Mouse (Mus musculus) G1E (cell line): ENCODE data around the gene Gm6525. TPM values are rescaled to one million over a fixed set of nuclear protein-coding genes. Genes with fewer than 3 reads are reported as not detected.

ENCODE experiments used
- ATAC-seq: 2 replicates; pipeline ENCODE4 v1.8.0; 2016; ENCODE audit warnings: mild to moderate bottlenecking; ENCODE audit not compliant: insufficient number of reproducible peaks, poor library complexity, low FRiP score, severe bottlenecking; ENCODE audit errors: extremely low read depth
- DNase-seq: peaks from one replicate; pipeline ENCODE4 v3.0.0; 2012; ENCODE audit warnings: low spot score
- H3K27me3 ChIP-seq: 2 replicates; pipeline ENCODE4 v1.6.1; 2012; ENCODE audit warnings: mild to moderate bottlenecking, low read length, inconsistent platforms; ENCODE audit not compliant: insufficient read depth
- H3K36me3 ChIP-seq: replicated peaks from 2 replicates; pipeline ENCODE3; 2012; ENCODE audit warnings: mild to moderate bottlenecking, inconsistent platforms
- H3K4me1 ChIP-seq: 2 replicates; pipeline ENCODE4 v1.6.1; 2012; ENCODE audit warnings: low read depth, low read length, inconsistent platforms, mixed read lengths; ENCODE audit not compliant: insufficient read depth
- H3K4me3 ChIP-seq: 2 replicates; pipeline ENCODE4 v1.5.1; 2012; ENCODE audit warnings: low read depth, mild to moderate bottlenecking, inconsistent platforms, low read length, moderate library complexity, mixed read lengths
- H3K9me3 ChIP-seq: replicated peaks from 2 replicates; pipeline ENCODE4 v1.6.1; 2012; ENCODE audit warnings: inconsistent platforms
- CTCF ChIP-seq: IDR thresholded peaks from 2 replicates; pipeline ENCODE4 v1.5.1; 2012; ENCODE audit warnings: low read depth, low read length, inconsistent platforms, mixed read lengths
- GATA1 ChIP-seq: IDR thresholded peaks from 2 replicates; pipeline ENCODE4 v1.6.1; 2012; ENCODE audit warnings: borderline replicate concordance, low read length, inconsistent platforms, mixed read lengths
- GATA2 ChIP-seq: IDR thresholded peaks from 2 replicates; pipeline ENCODE4 v1.6.1; 2012; ENCODE audit warnings: low read depth, low read length, inconsistent platforms, borderline replicate concordance
- POLR2AphosphoS5 ChIP-seq: IDR thresholded peaks from 2 replicates; pipeline ENCODE4 v1.6.1; 2012; ENCODE audit warnings: low read depth, low read length, inconsistent platforms; ENCODE audit not compliant: insufficient replicate concordance
- TAL1 ChIP-seq: conservative IDR thresholded peaks from 2 replicates; pipeline ENCODE4 v1.6.1; 2012; ENCODE audit warnings: low read depth, low read length, inconsistent platforms, mixed read lengths
- polyA plus RNA-seq: library from polyadenylated mRNA; stranded (reverse); fragments of >175 nt; gene quantifications from 2 replicates; pipeline ENCODE4 v1.2.3, GENCODE M21; 2012
- total RNA-seq, 2 experiments: library from RNA; stranded (forward) in 1 of 2; stranded (reverse) in 1 of 2; fragments of 200-1000 nt in 1 of 2; fragments of >200 nt in 1 of 2; fragmentation: Nextera tagmentation in 1 of 2; gene quantifications; 2 replicates each; pipeline ENCODE4 v1.2.3; 2014 to 2017

Gene Gm6525
- total and polyA plus RNA-seq, 3 experiments = 0.60 TPM; not detected in 2

GRCm38 (mm10) chr3:84193881-84194280 is 20.0 kb downstream of the Gm6525 start:
- Histone ChIP-seq H3K4me3 (no peak overlapping the region), H3K9me3 (no peaks in the 10 kb centered on the region), H3K36me3 (no peaks in the 10 kb centered on the region), H3K27me3 (peaks cover 18% of the 10 kb centered on the region), H3K4me1 (no peaks in the 10 kb centered on the region; the same call in 1 of the 2 replicates)
- TF ChIP-seq GATA1 = no peak
- TF ChIP-seq POLR2AphosphoS5 = no peak
- TF ChIP-seq TAL1 = no peak
- TF ChIP-seq GATA2 = no peak
- TF ChIP-seq CTCF = no peak
- DNase-seq (no peak), ATAC-seq (no peak)

- H3K4me1 ChIP-seq = no peaks in the 10 kb centered on the region
- ATAC-seq (no peak), DNase-seq (no peak)
- H3K36me3 ChIP-seq = no peaks in the 10 kb centered on the region
- no peaks in the 10 kb centered on the region for H3K9me3 ChIP-seq
- H3K4me3 ChIP-seq = no peak overlapping the region
- TF ChIP-seq TAL1 (no peak), POLR2AphosphoS5 (no peak), GATA1 (no peak), GATA2 (no peak), CTCF (no peak)
- peaks cover 10% of the 10 kb centered on the region for H3K27me3 ChIP-seq
These were observed 24.3 kb downstream of the Gm6525 start for GRCm38 (mm10) chr3:84198229-84198628.

DNA sequence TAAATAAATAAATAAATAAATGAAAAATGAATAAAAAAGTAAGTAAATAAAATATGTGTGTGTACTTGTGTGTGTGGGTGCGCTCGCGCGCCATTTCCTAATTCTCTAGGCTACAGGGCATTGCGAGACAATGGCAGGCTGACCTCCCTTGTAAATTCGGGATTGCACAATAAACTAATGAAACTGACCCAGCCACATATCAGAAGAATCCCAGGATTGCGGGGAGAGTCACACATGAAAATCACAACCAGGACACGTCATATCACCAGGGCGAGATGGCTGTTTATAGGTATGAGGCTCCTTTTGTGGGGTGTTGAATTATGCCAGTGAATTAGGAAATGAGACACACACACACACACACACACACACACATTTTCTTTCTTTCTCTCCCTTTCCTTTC is 25.6 kb downstream of the Gm6525 start:
- no peaks in the 10 kb centered on the region for H3K9me3 ChIP-seq
- H3K36me3 ChIP-seq = no peaks in the 10 kb centered on the region
- no peak overlapping the region for H3K4me3 ChIP-seq
- DNase-seq (no peak), ATAC-seq (no peak)
- H3K27me3 ChIP-seq = peaks cover 10% of the 10 kb centered on the region
- TF ChIP-seq POLR2AphosphoS5 (no peak), GATA1 (no peak), CTCF (no peak), TAL1 (no peak)
- H3K4me1 ChIP-seq = no peaks in the 10 kb centered on the region

DNA sequence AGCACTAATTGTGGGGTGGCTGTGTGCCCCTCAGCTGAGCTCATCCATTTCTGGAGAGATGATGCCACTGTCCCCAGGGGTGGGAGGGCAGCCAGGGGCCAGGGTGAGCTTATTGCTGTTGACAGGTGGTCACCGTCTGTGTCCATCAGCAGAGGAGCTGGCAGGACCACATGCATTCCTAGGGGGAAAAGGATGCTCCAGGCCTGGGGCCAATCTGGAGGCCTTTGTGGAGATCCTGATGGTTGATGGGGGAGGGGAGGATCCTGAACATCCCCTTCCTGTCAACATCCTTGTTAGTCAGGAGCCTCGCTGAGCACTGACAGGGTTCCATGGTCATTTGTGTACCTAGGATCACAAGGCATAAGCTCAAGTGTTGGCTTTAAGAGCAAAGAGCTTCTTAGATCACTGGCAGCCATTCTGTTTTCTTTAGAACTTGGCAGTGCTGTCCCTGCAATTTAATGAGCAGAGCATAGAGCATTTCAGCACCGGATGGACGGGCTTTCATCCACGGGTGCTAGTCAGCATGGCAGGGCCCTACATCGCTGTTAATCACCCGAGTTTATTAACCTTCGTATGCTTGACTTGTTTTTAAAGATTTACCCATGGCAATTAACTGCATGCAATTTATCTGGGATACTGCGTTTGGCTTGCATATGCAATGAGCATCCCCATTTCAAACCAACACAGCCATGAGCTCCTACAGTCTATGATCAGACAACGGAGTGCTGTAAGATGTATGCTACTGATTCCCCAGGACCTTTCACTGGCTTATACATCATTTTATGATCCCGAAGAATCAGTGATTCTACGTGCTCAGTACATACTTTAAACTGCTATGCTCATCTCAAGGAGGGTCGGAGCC is 26.9 kb downstream of the Gm6525 start:
- Histone ChIP-seq H3K4me3 (no peak overlapping the region), H3K36me3 (no peaks in the 10 kb centered on the region), H3K9me3 (no peaks in the 10 kb centered on the region), H3K4me1 (no peaks in the 10 kb centered on the region), H3K27me3 (peaks cover 16% of the 10 kb centered on the region)
- no peak for DNase-seq
- TF ChIP-seq TAL1 (no peak), POLR2AphosphoS5 (no peak), GATA1 (no peak), CTCF (no peak), GATA2 (no peak)
- ATAC-seq = no peak

DNA sequence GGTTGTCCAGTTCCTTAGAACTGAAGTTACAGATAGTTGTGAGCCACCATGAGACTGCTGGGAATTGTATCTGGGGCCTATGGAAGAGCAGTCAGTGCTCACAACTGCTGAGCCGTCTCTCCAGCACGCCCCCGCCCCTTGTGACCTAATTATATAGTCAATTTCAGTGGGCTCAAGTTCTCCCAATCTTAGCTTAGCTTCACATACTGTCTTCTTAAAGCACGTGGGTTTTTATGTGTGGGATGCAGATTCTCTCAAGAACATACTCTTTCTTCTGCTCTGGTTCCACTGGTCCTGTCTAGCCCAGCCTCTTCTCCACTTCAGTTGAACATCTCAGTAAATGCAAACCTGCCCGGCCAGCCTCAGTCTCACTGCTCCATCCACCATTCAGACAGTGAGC is 30.7 kb downstream of the Gm6525 start:
- DNase-seq (no peak), ATAC-seq (no peak)
- TF ChIP-seq TAL1 = no peak
- TF ChIP-seq POLR2AphosphoS5 = no peak
- no peak for TF ChIP-seq GATA2
- no peak for TF ChIP-seq GATA1
- TF ChIP-seq CTCF = no peak
- Histone ChIP-seq H3K36me3 (no peaks in the 10 kb centered on the region), H3K27me3 (peaks cover 30% of the 10 kb centered on the region), H3K9me3 (no peaks in the 10 kb centered on the region), H3K4me1 (peaks cover 4% of the 10 kb centered on the region; the same call in 1 of the 2 replicates), H3K4me3 (no peak overlapping the region)

DNA sequence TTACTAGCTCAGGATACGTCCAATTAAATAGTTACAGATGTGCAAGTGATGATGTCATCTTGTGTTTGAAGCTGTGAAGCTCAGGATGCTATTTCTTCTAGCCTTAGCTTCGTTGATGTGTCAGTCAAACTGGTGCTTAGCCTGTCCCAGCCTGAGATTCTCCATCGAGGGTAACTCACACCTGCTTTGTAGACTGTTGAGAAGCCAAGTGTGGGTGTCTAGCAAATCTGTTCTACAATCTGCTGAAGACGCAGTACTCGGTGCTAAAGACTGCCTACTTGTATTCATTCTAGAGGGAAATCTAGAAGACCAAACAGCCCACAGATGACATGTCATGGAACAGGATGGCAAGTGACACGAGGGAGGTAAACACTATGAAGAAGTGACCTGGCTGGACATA is 31.7 kb downstream of the Gm6525 start:
- Histone ChIP-seq H3K4me3 (no peak overlapping the region), H3K36me3 (no peaks in the 10 kb centered on the region), H3K9me3 (no peaks in the 10 kb centered on the region), H3K4me1 (peaks cover 4% of the 10 kb centered on the region; the same call in 1 of the 2 replicates), H3K27me3 (peaks cover 32% of the 10 kb centered on the region)
- TF ChIP-seq POLR2AphosphoS5 (no peak), TAL1 (no peak), GATA2 (no peak), CTCF (no peak), GATA1 (no peak)
- DNase-seq = no peak
- no peak for ATAC-seq

DNA sequence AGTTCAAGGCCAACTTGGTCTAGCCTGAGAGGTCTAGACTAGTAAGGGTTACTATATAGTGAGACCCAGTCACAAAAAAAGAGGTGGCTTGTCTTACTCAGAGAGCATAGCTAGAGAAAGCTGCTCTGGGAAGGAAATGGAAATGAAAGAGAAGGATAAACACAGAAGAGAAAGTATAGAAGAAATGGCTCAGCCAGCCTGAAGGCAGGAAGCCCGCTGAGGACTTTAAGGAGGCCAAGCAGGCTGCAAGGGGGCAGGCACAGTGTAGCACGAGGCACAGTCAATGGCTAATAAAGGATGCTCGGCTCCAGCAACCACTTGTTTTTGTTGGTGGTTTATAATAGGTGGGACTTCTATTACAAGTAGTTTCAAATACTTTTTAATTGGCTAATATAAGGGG is 32.2 kb downstream of the Gm6525 start:
- H3K27me3 ChIP-seq = peaks cover 32% of the 10 kb centered on the region
- H3K9me3 ChIP-seq = no peaks in the 10 kb centered on the region
- peaks cover 4% of the 10 kb centered on the region; the same call in 1 of the 2 replicates for H3K4me1 ChIP-seq
- H3K36me3 ChIP-seq = no peaks in the 10 kb centered on the region
- ATAC-seq (no peak), DNase-seq (no peak)
- no peak overlapping the region for H3K4me3 ChIP-seq
- no peak for TF ChIP-seq TAL1
